Mouse (Mus musculus) hindbrain, embryonic 11.5 days (tissue): Measurements from ENCODE around the gene Elmod3. TPM values are rescaled to one million over a fixed set of nuclear protein-coding genes. Genes with fewer than 3 reads are reported as not detected.

Source experiments
- polyA plus RNA-seq: library from polyadenylated mRNA; unstranded; fragments of >200 nt; fragmentation: Nextera tagmentation; extraction: Ambion mirVana; gene quantifications from 2 replicates; pipeline ENCODE4 v1.2.1, GENCODE M21; 2014

The Elmod3 gene
- polyA plus RNA-seq, 1 experiment from 2014 or later, result 17.7 TPM

Other genes with a start within 250 kb of the Elmod3 start
- gene Tmem150a, start 243.0 kb downstream of the Elmod3 start, polyA plus RNA-seq, result 7.0 and 9.2 TPM in 2 replicates
- 106 and 111 TPM in 2 replicates for gene Rnf181, start 231.5 kb downstream of the Elmod3 start, polyA plus RNA-seq
- 13.4 and 13.7 TPM in 2 replicates for gene Vamp5, start 217.9 kb downstream of the Elmod3 start, polyA plus RNA-seq
- 35.2 and 37.9 TPM in 2 replicates for gene Vamp8, start 207.7 kb downstream of the Elmod3 start, polyA plus RNA-seq
- 12.9 and 13.1 TPM in 2 replicates for gene Ggcx, start 184.1 kb downstream of the Elmod3 start, polyA plus RNA-seq
- 409 and 478 TPM in 2 replicates for gene Mat2a, start 158.9 kb downstream of the Elmod3 start, polyA plus RNA-seq
- gene Sh2d6, start 76.7 kb downstream of the Elmod3 start, polyA plus RNA-seq, result 0.45 and 0.66 TPM in 2 replicates
- 10.4 TPM in 2 replicates for gene Capg, start 54.0 kb downstream of the Elmod3 start, polyA plus RNA-seq
- 6.0 and 7.4 TPM in 2 replicates for gene Retsat, start 62 bp upstream of the Elmod3 start, polyA plus RNA-seq
- 41.5 and 42.3 TPM in 2 replicates for gene Tgoln1, start 18.6 kb upstream of the Elmod3 start, polyA plus RNA-seq
- gene Tcf7l1, start 190.8 kb upstream of the Elmod3 start, polyA plus RNA-seq, result 15.2 and 17.0 TPM in 2 replicates